Mouse (Mus musculus) embryonic facial prominence, embryonic 12.5 days (tissue): ENCODE data around the gene Rbm7. TPM values are rescaled to one million over a fixed set of nuclear protein-coding genes. Genes with fewer than 3 reads are reported as not detected.
"Not testable (repeated sequence)": the region's sequence is repeated elsewhere in the genome, so short reads cannot be mapped to it uniquely, and the experiment has no call there.

Source experiments
- ATAC-seq: fragments of 200-750 bp; cut with Nextera tagmentation; 2 replicates; pipeline ENCODE4 v1.8.0; 2017; ENCODE audit not compliant: insufficient number of reproducible peaks, insufficient read depth, low FRiP score, low TSS enrichment
- H3K27ac ChIP-seq: fragments of 300-500 bp; sonication (generic); 2 replicates; pipeline ENCODE4 v1.5.1; 2016; ENCODE audit warnings: mild to moderate bottlenecking
- H3K27me3 ChIP-seq: fragments of 300-500 bp; sonication (generic); 2 replicates; pipeline ENCODE4 v1.6.1; 2016; ENCODE audit warnings: mild to moderate bottlenecking, moderate library complexity
- H3K36me3 ChIP-seq: fragments of 300-500 bp; sonication (generic); 2 replicates; pipeline ENCODE4 v1.6.1; 2016; ENCODE audit warnings: mild to moderate bottlenecking
- H3K4me1 ChIP-seq: fragments of 300-500 bp; sonication (generic); 2 replicates; pipeline ENCODE4 v1.6.1; 2016
- H3K4me2 ChIP-seq: fragments of 300-500 bp; sonication (generic); replicated peaks from 2 replicates; pipeline ENCODE4 v1.6.1; 2016; ENCODE audit warnings: mild to moderate bottlenecking, moderate library complexity
- H3K4me3 ChIP-seq: fragments of 300-500 bp; sonication (generic); 2 replicates; pipeline ENCODE4 v1.5.1; 2016; ENCODE audit warnings: mild to moderate bottlenecking
- H3K9ac ChIP-seq: fragments of 300-500 bp; sonication (generic); 2 replicates; pipeline ENCODE4 v1.6.1; 2016; ENCODE audit warnings: mild to moderate bottlenecking, moderate library complexity
- H3K9me3 ChIP-seq: fragments of 300-500 bp; sonication (generic); 2 replicates; pipeline ENCODE4 v1.6.1; 2016; ENCODE audit warnings: mild to moderate bottlenecking, moderate library complexity
- WGBS: fragments of 180-500 bp; shearing (Covaris S2); methylation state at CpG from one replicate; pipeline ENCODE4 v1.1.7; 2016; 5-methylcytosine and 5-hydroxymethylcytosine counted together
- polyA plus RNA-seq: library from polyadenylated mRNA; unstranded; fragments of >200 nt; fragmentation: Nextera tagmentation; extraction: Ambion mirVana; gene quantifications from 2 replicates; pipeline ENCODE4 v1.2.1, GENCODE M21; 2016

Rbm7 gene
- polyA plus RNA-seq, 1 experiment from 2014 or later = 123 TPM

DNA sequence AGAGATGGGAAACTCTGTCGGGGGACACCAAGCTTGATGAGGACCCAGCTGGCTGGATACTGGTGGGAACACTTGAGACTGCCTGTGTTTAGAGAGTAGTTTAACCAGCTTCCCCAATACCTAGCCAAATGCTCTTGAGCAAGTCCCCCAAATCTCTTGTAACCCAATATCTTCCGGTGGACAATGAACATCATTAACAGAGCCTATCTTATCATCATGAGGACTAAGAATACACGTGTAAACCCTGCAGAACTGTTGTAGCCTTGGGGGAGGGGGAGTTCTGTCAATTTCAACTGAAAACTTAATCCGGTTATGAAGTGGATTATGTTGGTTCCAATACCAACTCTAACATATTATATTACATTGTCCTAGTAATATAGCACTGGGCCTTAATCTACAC is 16.3 kb downstream of the Rbm7 start:
- ATAC-seq = no peak
- H3K36me3 ChIP-seq = peaks cover 16% of the 10 kb centered on the region; the same call in 1 of the 2 replicates
- no peak overlapping the region for H3K4me2 ChIP-seq
- H3K9me3 ChIP-seq = no peaks in the 10 kb centered on the region
- no peak overlapping the region for H3K9ac ChIP-seq
- 91% methylated on average over 4 of the region's 4 CpGs for WGBS
- H3K27me3 ChIP-seq = no peaks in the 10 kb centered on the region
- H3K4me1 ChIP-seq = peaks cover 6% of the 10 kb centered on the region; the same call in 1 of the 2 replicates
- no peak overlapping the region for H3K4me3 ChIP-seq
- no peak overlapping the region for H3K27ac ChIP-seq

DNA sequence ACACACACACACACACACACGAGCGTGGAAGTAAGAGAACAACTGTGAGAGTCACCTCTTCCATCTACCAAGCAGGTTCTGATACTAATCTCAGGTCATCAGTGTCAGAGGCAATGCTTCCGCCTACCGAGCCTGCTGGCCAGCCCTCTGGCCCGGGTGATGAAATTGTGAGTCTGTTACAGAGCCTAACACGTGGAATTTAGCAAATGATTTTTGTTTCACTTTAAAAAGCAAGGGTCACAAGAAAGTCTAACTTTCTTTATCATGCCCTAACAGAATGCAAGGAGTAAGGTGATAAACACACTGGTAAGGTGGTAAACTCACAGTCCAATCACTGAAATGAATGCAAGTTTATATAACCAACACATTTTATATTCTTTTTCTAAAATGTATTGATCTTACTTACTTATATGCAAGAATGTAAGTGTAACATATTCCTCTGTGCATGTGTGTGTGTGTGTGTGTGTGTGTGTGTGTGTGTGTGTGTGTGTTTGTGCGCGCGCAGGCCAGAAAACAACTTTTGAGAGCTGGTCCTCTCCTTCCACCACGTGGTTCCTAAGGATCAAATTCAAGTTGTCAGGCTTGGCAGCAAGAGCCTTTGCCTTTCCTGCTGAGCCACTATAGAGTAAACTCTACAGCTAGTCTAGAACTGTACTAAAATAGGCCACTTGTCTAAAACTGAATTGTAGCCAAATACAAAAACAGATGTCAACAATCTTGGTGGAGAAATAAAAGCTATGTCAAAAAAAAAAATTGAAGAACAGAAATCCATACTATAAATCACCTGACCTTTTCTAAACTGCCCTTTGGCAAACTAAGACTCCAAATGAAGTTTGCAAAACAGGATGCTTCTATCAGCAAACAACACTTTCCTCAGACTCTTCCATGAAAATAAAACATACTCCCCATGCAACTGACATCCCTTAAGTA is 18.6 kb downstream of the Rbm7 start:
- no peaks in the 10 kb centered on the region for H3K27me3 ChIP-seq
- H3K4me1 ChIP-seq = peaks cover 6% of the 10 kb centered on the region; the same call in 1 of the 2 replicates
- H3K4me3 ChIP-seq = no peak overlapping the region
- 86% methylated on average over 10 of the region's 10 CpGs for WGBS
- H3K9ac ChIP-seq = no peak overlapping the region
- peaks cover 25% of the 10 kb centered on the region for H3K36me3 ChIP-seq
- H3K9me3 ChIP-seq = no peaks in the 10 kb centered on the region
- ATAC-seq = no peak
- H3K4me2 ChIP-seq = no peak overlapping the region
- H3K27ac ChIP-seq = no peak overlapping the region

DNA sequence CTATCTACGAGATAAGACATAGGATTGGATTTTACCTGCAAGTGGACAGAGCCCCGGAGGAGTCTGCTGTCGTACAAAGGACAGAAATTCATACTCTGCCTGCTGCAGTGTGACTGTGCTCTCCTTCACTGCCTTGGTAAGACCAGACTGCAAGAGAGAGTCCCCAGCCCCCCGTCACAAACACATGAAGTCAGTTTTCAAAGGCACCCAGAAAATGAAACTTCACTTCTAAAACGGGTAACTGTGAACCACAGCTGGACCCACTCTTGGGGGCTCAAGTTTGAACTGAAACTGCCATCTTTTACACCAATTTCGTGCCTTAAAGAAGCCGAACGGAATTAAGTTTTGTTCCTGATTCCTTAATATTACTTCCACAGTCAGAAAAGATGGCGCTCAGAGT is 20.7 kb downstream of the Rbm7 start:
- Histone ChIP-seq H3K27me3 (no peaks in the 10 kb centered on the region), H3K27ac (no peak overlapping the region), H3K9ac (no peak overlapping the region), H3K4me3 (no peak overlapping the region), H3K9me3 (no peaks in the 10 kb centered on the region), H3K36me3 (peaks cover 31% of the 10 kb centered on the region), H3K4me2 (no peak overlapping the region), H3K4me1 (no peaks in the 10 kb centered on the region)
- WGBS = 93% methylated on average over 9 of the region's 9 CpGs
- ATAC-seq = no peak

DNA sequence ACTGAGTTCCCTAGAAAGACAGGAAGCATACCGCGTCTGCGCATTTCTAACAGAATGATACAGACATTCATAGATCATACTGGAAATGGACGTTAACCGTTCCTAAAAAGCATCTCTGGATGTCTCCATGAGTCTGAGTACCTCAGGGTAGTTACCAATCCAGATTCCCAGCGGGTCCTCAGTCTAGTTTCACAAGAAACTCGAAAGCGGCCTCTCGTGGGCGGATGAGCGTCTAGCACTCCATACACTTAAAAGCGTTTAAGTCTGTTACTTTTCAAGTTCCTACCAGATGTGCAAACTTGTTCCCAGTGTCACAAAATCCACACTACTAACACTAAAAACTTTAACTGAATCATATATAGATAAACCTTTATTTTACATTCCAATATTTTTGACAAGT is 22.0 kb downstream of the Rbm7 start:
- 95% methylated on average over 12 of the region's 12 CpGs for WGBS
- Histone ChIP-seq H3K4me2 (no peak overlapping the region), H3K9ac (no peak overlapping the region), H3K4me1 (no peaks in the 10 kb centered on the region), H3K27ac (no peak overlapping the region), H3K9me3 (no peaks in the 10 kb centered on the region), H3K4me3 (no peak overlapping the region), H3K36me3 (peaks cover 31% of the 10 kb centered on the region), H3K27me3 (no peaks in the 10 kb centered on the region)
- no peak for ATAC-seq

DNA sequence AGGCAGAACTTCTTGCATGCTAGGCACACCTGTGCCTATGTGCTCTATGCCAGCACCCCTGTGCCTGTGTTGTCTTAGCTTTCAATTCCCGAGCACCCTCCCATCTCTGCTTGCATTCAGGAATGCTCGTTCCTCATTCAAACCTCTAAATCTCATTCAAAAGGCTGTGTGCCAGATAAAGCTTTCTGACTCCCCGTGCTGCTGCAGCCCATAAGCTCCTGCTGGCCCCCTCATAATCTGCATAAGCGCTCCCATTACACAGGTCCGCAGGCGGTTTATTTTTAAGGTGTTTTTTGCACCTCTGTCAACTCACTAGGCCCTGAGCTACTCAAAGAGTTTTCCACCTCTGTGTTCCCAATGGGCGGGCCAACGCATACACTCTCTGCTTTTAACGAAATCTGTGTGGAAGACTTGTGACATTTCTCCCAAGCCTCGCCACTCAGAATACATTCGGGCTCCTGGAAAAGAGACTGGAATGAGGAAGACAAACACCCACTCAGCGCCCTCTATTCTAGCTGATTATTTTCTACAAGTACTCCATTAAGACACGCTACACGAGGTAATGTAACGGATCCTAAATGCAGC is 22.6 kb downstream of the Rbm7 start:
- ATAC-seq = no peak
- H3K4me3 ChIP-seq = no peak overlapping the region
- H3K27ac ChIP-seq = no peak overlapping the region
- H3K36me3 ChIP-seq = peaks cover 37% of the 10 kb centered on the region
- no peaks in the 10 kb centered on the region for H3K4me1 ChIP-seq
- no peak overlapping the region for H3K9ac ChIP-seq
- H3K27me3 ChIP-seq = no peaks in the 10 kb centered on the region
- no peaks in the 10 kb centered on the region for H3K9me3 ChIP-seq
- no peak overlapping the region for H3K4me2 ChIP-seq
- 90% methylated on average over 15 of the region's 15 CpGs for WGBS

DNA sequence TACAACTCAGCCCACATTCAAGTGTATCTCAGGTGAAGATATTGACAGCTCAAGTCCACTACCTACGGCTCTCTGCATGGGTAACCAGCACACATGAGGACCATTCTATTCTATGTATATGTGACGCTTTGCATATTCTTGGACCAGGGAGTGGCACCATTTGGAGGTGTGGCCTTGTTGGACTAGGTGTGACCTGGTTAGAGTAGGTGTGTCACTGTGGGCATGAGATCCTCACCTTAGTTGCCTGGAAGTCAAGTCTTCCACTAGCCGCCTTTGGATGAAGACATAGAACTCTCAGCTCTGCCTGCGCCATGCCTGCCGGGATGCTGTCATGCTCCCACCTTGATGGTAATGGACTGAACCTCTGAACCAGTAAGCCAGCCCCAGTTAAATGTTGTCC is 27.6 kb downstream of the Rbm7 start:
- ATAC-seq, H3K27me3 ChIP-seq, H3K9ac ChIP-seq, H3K4me1 ChIP-seq, H3K27ac ChIP-seq, H3K9me3 ChIP-seq, H3K4me2 ChIP-seq, H3K4me3 ChIP-seq: not testable (repeated sequence)
- 97% methylated on average over 5 of the region's 5 CpGs for WGBS
- H3K36me3 ChIP-seq = peaks cover 25% of the 10 kb centered on the region

DNA sequence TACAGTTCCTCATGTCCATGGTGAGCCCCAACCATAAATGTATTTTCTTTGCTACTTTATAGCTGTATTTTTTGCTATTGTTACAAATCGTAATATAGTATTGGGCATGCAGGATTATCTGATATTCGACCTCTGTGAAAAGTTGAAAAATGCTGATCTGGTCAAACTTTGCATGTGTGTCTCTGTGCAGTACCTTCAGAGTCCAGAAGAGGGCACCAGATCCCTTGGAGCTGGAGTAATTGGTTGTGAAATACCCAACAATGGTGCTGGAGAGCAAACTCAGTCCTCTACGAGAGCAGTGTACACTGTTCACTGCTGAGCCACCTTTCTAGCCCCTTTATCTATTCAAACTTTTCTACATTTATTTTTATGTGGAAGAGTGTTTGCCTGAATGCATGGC is 28.3 kb downstream of the Rbm7 start:
- H3K4me2 ChIP-seq = no peak overlapping the region
- peaks cover 22% of the 10 kb centered on the region for H3K36me3 ChIP-seq
- H3K27me3 ChIP-seq = no peaks in the 10 kb centered on the region
- WGBS = 63% methylated on average over 3 of the region's 3 CpGs
- H3K9me3 ChIP-seq = peaks cover 7% of the 10 kb centered on the region
- no peak overlapping the region for H3K9ac ChIP-seq
- H3K4me1 ChIP-seq = no peaks in the 10 kb centered on the region
- no peak overlapping the region for H3K4me3 ChIP-seq
- H3K27ac ChIP-seq = no peak overlapping the region
- ATAC-seq = no peak

DNA sequence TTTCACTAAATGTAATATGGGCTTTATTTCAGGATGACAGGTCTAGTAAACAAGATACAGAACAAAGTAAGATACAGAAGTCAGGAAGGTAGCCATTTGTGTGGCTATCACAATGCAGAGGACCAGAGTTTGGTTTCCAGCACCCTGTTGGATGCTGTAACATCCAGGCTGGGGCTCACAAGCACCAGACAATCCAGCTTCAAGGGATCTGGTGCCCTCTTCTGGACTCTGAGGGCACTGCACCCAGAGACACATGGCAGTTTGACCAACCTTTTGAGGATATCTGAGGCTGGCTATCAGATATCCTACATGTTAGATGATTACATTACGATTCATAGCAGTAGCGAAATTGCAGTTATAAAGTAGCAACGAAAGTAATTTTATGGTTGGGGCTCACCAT is 29.4 kb downstream of the Rbm7 start:
- H3K9me3 ChIP-seq = peaks cover 7% of the 10 kb centered on the region
- H3K27me3 ChIP-seq = no peaks in the 10 kb centered on the region
- H3K4me3 ChIP-seq = no peak overlapping the region
- WGBS = 92% methylated on average over 3 of the region's 3 CpGs
- H3K9ac ChIP-seq = no peak overlapping the region
- H3K36me3 ChIP-seq = peaks cover 17% of the 10 kb centered on the region
- ATAC-seq = no peak
- H3K4me1 ChIP-seq = no peaks in the 10 kb centered on the region
- no peak overlapping the region for H3K27ac ChIP-seq
- H3K4me2 ChIP-seq = no peak overlapping the region

DNA sequence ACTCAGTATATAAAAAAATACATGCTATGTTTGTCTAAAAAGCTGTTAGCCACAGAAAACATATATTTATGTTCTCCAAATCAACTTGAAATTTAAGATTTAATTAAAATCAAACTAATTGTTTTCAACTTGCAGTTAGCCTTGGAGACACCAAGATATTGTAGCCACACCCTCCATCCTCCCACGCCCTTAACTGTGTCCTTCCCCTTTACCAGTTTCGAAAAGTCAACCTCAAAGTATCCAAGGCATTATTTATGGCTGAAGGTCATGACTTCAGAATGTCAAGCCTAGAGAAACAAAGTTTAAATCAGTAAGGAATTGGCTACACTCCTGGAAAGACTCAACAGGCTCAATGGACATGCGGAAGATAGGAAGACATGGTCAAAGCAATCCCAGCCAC is 33.6 kb downstream of the Rbm7 start:
- 97% methylated on average over 3 of the region's 3 CpGs for WGBS
- Histone ChIP-seq H3K27ac (no peak overlapping the region), H3K4me3 (no peak overlapping the region), H3K4me1 (no peaks in the 10 kb centered on the region), H3K9ac (no peak overlapping the region), H3K36me3 (no peaks in the 10 kb centered on the region; the same call in 1 of the 2 replicates), H3K4me2 (no peak overlapping the region), H3K27me3 (no peaks in the 10 kb centered on the region), H3K9me3 (peaks cover 3% of the 10 kb centered on the region; the same call in 1 of the 2 replicates)
- ATAC-seq = no peak

DNA sequence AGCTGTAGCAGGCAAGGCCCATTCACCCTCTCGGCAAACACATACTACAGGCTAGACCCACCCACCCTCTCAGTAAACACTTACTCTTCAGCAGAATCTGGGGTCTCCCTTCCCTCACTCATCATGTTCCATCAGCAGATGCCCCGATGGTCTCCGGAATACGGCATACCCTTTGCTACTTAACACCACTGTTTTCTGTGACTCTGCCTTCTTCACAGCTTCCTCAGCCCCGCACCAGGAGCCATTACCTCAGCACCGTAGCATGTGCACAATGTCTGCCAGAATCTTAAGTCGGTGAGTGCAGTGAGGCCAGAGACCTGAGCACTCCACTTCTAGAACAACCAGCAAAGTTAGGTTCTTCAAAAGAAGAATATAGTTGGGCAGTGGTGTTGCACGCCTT is 34.4 kb downstream of the Rbm7 start:
- ATAC-seq = no peak
- Histone ChIP-seq H3K4me2 (no peak overlapping the region), H3K9ac (no peak overlapping the region), H3K9me3 (peaks cover 3% of the 10 kb centered on the region; the same call in 1 of the 2 replicates), H3K4me1 (no peaks in the 10 kb centered on the region), H3K36me3 (no peaks in the 10 kb centered on the region), H3K27ac (no peak overlapping the region), H3K4me3 (no peak overlapping the region), H3K27me3 (no peaks in the 10 kb centered on the region)
- WGBS = 97% methylated on average over 8 of the region's 8 CpGs

DNA sequence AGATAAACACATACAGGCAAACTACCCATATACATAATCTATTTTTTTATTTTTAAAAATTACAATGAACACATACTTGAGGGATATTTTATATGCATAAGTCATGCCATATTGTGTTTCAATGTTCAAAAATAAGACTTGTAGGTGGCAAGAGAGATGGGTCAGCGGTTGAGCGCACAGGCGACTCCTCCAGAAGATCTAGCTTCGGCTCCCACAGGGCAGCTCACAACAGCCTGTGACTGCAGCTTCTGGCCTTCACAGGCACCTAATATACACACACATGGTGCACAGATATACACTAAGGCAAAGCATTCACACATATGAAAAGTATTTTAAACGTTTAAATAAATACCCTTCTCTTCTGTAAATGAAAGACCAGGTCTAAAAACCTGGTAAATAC is 35.7 kb downstream of the Rbm7 start:
- no peaks in the 10 kb centered on the region for H3K4me1 ChIP-seq
- WGBS = 90% methylated on average over 5 of the region's 5 CpGs
- H3K4me3 ChIP-seq = no peak overlapping the region
- no peak overlapping the region for H3K9ac ChIP-seq
- no peak for ATAC-seq
- no peak overlapping the region for H3K4me2 ChIP-seq
- no peaks in the 10 kb centered on the region for H3K9me3 ChIP-seq
- H3K36me3 ChIP-seq = no peaks in the 10 kb centered on the region
- no peaks in the 10 kb centered on the region for H3K27me3 ChIP-seq
- no peak overlapping the region for H3K27ac ChIP-seq

DNA sequence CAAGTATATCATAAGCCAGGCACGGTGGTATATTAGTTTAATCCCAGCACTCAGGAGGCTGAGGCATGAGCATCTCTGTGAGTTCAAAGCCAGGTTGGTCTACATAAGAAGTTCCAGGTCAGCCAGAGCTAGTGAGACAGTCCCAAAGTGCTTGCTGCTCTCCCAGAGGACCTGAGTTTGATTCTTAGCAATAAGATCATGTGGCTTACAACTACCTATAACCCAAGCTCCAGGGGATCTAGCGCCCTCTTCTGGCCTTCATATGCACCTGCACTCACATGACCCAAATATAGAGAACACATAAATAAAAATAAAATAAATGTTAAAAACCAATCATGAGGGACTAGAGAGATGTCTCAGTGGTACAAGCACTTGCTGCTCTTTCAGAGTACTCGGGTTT is 36.2 kb downstream of the Rbm7 start:
- Histone ChIP-seq H3K9me3 (no peaks in the 10 kb centered on the region), H3K36me3 (no peaks in the 10 kb centered on the region)
- no peak for ATAC-seq

More for the DNA sequence above, 36.2 kb downstream of the Rbm7 start:
- H3K4me2 ChIP-seq = no peak overlapping the region
- no peak overlapping the region for H3K27ac ChIP-seq
- no peak overlapping the region for H3K4me3 ChIP-seq
- WGBS = 64% methylated on average over 3 of the region's 3 CpGs
- no peak overlapping the region for H3K9ac ChIP-seq
- H3K27me3 ChIP-seq = no peaks in the 10 kb centered on the region
- H3K4me1 ChIP-seq = no peaks in the 10 kb centered on the region
